Mouse (Mus musculus) spleen, adult 2 months (tissue): Measurements from ENCODE around the gene Ints7. TPM values are rescaled to one million over a fixed set of nuclear protein-coding genes. Genes with fewer than 3 reads are reported as not detected.

ENCODE experiments used
- DNase-seq, 2 experiments: peaks; one replicate each; pipeline versions ENCODE4 v3.0.0 to v3.0.0-alpha.2; 2012 to 2021; ENCODE audit warnings: low spot score in 2 of 2, low read depth in 1 of 2
- H3K27ac ChIP-seq: fragments of 200-500 bp; 2 replicates; pipeline ENCODE4 v1.5.1; 2012; ENCODE audit warnings: low read length, inconsistent platforms; ENCODE audit not compliant: insufficient read depth
- H3K27me3 ChIP-seq: fragments of 200-500 bp; 2 replicates; pipeline ENCODE4 v1.6.1; 2012; ENCODE audit warnings: mild to moderate bottlenecking, moderate library complexity, low read length, inconsistent platforms; ENCODE audit not compliant: control insufficient read depth, insufficient read depth
- H3K36me3 ChIP-seq: fragments of 200-500 bp; 2 replicates; pipeline ENCODE4 v1.6.1; 2012; ENCODE audit warnings: mild to moderate bottlenecking, low read length, inconsistent platforms; ENCODE audit not compliant: control insufficient read depth, insufficient read depth
- H3K4me1 ChIP-seq: fragments of 200-500 bp; 2 replicates; pipeline ENCODE4 v1.6.1; 2011; ENCODE audit warnings: inconsistent platforms; ENCODE audit not compliant: control insufficient read depth, insufficient read depth, insufficient read length
- H3K4me3 ChIP-seq: fragments of 200-500 bp; 2 replicates; pipeline ENCODE4 v1.5.1; 2011; ENCODE audit warnings: mild to moderate bottlenecking, inconsistent platforms; ENCODE audit not compliant: insufficient read depth, insufficient read length; ENCODE audit errors: extremely low read depth
- CTCF ChIP-seq: fragments of 200-500 bp; IDR thresholded peaks from 2 replicates; pipeline ENCODE4 v1.5.1; 2011; ENCODE audit warnings: mild to moderate bottlenecking, inconsistent platforms; ENCODE audit not compliant: insufficient read depth, insufficient read length, insufficient replicate concordance; ENCODE audit errors: extremely low read depth
- POLR2A ChIP-seq: fragments of 200-500 bp; IDR thresholded peaks from 2 replicates; pipeline ENCODE4 v1.6.1; 2011; ENCODE audit warnings: low read depth, low read length, inconsistent platforms
- WGBS: fragments of 180-500 bp; shearing (Covaris S2); methylation state at CpG from one replicate; pipeline ENCODE4 v1.1.7; 2018; 5-methylcytosine and 5-hydroxymethylcytosine counted together
- polyA plus RNA-seq: library from polyadenylated mRNA; depleted of rRNA; stranded (reverse); fragments of >200 nt; gene quantifications from 2 replicates; pipeline ENCODE4 v1.2.3, GENCODE M21; 2012; rRNA removed

The Ints7 gene
- polyA plus RNA-seq, 1 experiment = 23.8 TPM

DNA sequence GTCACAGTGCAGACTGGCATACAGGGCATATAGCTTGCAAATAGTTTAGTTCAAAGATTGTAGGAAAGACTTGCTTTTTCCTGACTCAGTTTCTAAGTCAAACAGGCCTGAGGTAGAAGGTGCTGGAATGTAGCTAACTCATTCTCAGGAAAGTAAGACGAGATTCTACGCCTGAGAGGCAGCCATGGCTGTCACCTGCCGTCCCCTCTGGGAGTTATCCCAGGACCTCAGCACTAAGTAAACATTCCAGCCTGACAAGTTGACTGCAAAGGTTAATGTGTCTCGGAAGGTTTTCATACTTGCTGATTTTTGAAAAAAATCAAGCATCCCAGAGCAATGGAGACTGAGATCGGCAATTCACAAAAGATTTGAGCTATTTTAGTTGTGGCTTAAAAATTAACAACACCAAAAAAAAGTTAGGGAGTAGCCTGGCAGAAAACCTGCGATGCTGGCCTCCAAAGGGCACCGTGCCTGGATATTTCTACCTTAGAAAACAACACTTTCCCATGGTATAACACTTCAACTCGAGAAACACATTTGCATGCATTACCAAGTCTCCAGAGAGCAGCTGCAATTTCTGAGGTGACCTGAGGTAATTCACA, 87.6 kb downstream of the Ints7 start:
- 77% methylated on average over 8 of the region's 8 CpGs for WGBS
- H3K27ac ChIP-seq = no peak overlapping the region
- no peak for DNase-seq
- H3K36me3 ChIP-seq = no peaks in the 10 kb centered on the region
- TF ChIP-seq POLR2A = no peak
- no peak for TF ChIP-seq CTCF
- H3K27me3 ChIP-seq = no peaks in the 10 kb centered on the region
- no peak overlapping the region for H3K4me3 ChIP-seq
- peaks cover 2% of the 10 kb centered on the region; the same call in 1 of the 2 replicates for H3K4me1 ChIP-seq

DNA sequence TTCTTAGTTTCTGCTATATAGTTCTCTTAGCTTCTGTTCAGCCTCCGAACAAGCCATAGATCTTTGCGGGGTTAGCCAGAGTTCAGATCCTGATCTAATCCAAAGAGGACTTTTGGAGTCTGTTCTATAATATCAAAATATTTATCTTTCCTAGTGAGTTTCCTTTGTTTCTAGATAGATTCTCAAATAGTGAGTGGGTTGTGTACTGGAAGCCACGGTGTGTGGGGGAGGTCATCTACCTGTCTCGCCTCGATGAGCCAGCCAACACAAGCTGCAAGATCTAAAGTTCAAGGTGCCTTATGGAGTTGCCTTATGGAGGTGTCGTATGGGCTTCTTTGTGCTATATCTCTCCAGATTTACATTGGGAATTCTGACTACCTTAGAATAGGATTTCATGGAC, 88.2 kb downstream of the Ints7 start:
- Histone ChIP-seq H3K27ac (no peak overlapping the region), H3K27me3 (no peaks in the 10 kb centered on the region), H3K4me1 (peaks cover 2% of the 10 kb centered on the region; the same call in 1 of the 2 replicates), H3K4me3 (no peak overlapping the region), H3K36me3 (no peaks in the 10 kb centered on the region)
- no peak for DNase-seq
- TF ChIP-seq CTCF (no peak), POLR2A (no peak)
- 86% methylated on average over 6 of the region's 6 CpGs for WGBS

DNA sequence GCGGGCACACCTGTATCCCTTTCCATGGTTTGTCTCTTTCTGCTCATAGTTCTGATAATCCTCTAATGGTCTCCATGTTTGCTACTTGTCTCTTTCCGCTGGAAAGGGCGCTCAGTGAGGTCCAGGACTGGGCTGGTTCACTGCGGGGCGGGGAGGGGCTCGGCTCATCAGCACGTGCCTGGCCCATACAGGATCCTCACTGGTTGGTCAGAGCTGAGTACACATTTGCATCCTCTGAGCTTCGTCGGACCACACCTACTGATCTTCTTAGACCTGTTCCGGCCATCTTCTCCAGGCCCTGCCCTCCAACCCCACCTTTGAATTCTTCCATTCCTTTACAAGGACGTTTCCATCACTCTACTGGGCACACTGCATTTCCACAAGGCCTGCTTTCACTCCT, 90.9 kb downstream of the Ints7 start:
- H3K4me1 ChIP-seq = no peaks in the 10 kb centered on the region
- 88% methylated on average over 11 of the region's 11 CpGs for WGBS

DNA sequence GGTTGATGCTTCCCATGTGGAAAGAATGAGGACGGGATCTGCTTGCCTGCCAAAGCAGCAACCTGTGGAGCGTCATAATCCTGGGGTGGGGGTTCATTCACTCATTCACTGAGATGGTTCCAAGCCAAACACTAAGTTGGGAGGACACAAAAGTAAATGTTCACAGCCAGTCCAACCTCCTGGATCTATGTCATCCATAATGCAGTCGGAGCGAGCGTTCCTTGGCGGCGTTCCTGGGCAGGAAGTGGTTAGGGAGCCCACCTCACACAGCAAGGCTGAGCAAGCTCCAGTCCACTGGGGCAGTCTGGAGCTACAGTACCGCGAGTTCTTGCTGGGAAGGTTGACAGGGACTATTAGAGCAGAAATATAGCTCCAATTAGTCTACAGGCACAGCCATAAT, 92.6 kb downstream of the Ints7 start:
- Histone ChIP-seq H3K36me3 (no peaks in the 10 kb centered on the region), H3K4me1 (no peaks in the 10 kb centered on the region), H3K27me3 (no peaks in the 10 kb centered on the region), H3K27ac (no peak overlapping the region), H3K4me3 (no peak overlapping the region)
- DNase-seq = no peak
- 55% methylated on average over 9 of the region's 9 CpGs for WGBS
- TF ChIP-seq CTCF (no peak), POLR2A (no peak)

More for the DNA sequence above, 90.9 kb downstream of the Ints7 start:
- Histone ChIP-seq H3K27me3 (no peaks in the 10 kb centered on the region), H3K36me3 (no peaks in the 10 kb centered on the region), H3K27ac (no peak overlapping the region), H3K4me3 (no peak overlapping the region)
- no peak for DNase-seq
- no peak for TF ChIP-seq CTCF
- no peak for TF ChIP-seq POLR2A

Other genes starting within 250 kb of the Ints7 start
- gene Tmem206, start 249.7 kb upstream of the Ints7 start, polyA plus RNA-seq = 12.4 and 14.9 TPM in 2 replicates
- 49.2 and 65.2 TPM in 2 replicates for gene Ppp2r5a, start 172.4 kb upstream of the Ints7 start, polyA plus RNA-seq
- 1.7 and 2.2 TPM in 2 replicates for gene Dtl, start 92 bp upstream of the Ints7 start, polyA plus RNA-seq
- gene Lpgat1, start 142.2 kb downstream of the Ints7 start, polyA plus RNA-seq = 9.2 and 13.8 TPM in 2 replicates
- gene Nek2, start 245.8 kb downstream of the Ints7 start, polyA plus RNA-seq = 2.3 and 3.6 TPM in 2 replicates